Mouse (Mus musculus) erythroblast, embryonic 14.5 days (primary cell): Measurements from ENCODE around the gene Dpp6.

Source experiments
- GATA1 ChIP-seq: IDR thresholded peaks from 2 replicates; pipeline ENCODE4 v1.6.1; 2012; ENCODE audit warnings: low read length, inconsistent platforms, mixed read lengths
- TAL1 ChIP-seq: IDR thresholded peaks from 3 replicates; pipeline ENCODE4 v1.6.1; 2012; ENCODE audit warnings: low read length, inconsistent platforms, mixed read lengths

GRCm38 (mm10) chr5:27474964-27475465 is 658.0 kb downstream of the Dpp6 start:
- TF ChIP-seq GATA1 (no peak), TAL1 (no peak)
